Mouse (Mus musculus) brown adipose tissue, adult 24 weeks (tissue): Measurements from ENCODE around the gene Myg1. TPM values are rescaled to one million over a fixed set of nuclear protein-coding genes. Genes with fewer than 3 reads are reported as not detected.

Experiments
- H3K27ac ChIP-seq: fragments of 200-500 bp; replicated peaks from 2 replicates; pipeline ENCODE4 v1.5.1; 2012; ENCODE audit warnings: low read depth, mild to moderate bottlenecking, low read length
- H3K4me1 ChIP-seq: fragments of 200-500 bp; 2 replicates; pipeline ENCODE4 v1.6.1; 2012; ENCODE audit warnings: low read length, mixed read lengths; ENCODE audit not compliant: control insufficient read depth, insufficient read depth, insufficient read length
- H3K4me3 ChIP-seq: fragments of 200-500 bp; 2 replicates; pipeline ENCODE4 v1.5.1; 2012; ENCODE audit warnings: low read depth, mild to moderate bottlenecking, low read length, moderate library complexity; ENCODE audit not compliant: insufficient read depth
- polyA plus RNA-seq: library from polyadenylated mRNA; stranded (reverse); fragments of >200 nt; gene quantifications from 2 replicates; pipeline ENCODE4 v1.2.4, GENCODE M21; 2012; ENCODE audit not compliant: missing spikeins, insufficient read depth, insufficient read length

Myg1 gene
- polyA plus RNA-seq, 1 experiment = 35.9 TPM

DNA sequence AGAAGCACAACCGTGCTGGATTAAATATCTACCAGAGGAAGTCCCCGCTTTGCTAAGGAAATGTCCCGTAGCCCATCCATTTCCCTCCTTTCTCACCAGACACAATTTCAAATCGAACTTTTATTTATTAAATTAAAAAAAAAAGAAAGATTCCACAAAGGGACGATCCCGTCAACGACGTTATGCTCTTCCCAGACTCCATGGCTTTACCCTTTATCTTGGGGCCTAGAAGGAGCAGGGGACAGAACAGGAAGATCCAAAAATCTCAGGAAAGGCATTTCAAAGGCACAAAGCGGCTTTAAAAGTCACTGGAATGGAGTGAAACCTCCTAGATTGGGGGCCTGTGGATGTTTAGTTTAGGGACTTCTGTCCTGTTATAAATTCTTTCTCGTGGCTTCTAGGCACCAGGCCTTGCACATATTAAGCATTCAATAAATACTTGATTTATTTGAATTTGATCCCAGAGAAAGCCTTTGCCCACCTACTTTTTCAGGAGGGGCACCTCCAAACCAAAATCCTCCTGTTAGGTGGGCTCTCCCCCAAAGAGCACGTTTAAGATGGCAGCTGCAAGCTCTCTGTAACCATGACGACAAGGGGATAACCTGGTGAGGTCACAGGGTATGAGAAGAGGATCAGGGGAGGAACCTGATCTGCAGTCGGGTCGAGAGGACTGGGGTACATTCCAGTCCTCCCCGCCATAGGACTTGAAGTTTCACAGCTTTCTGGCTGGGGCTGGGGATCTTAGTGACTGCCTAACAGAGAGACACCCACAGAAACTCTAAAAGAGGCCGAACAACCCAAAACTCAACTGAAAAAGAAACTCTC lies 25.2 kb downstream of the Myg1 start:
- Histone ChIP-seq H3K4me1 (peaks cover 5% of the 10 kb centered on the region; the same call in 1 of the 2 replicates), H3K4me3 (no peak overlapping the region), H3K27ac (no peak overlapping the region)

DNA sequence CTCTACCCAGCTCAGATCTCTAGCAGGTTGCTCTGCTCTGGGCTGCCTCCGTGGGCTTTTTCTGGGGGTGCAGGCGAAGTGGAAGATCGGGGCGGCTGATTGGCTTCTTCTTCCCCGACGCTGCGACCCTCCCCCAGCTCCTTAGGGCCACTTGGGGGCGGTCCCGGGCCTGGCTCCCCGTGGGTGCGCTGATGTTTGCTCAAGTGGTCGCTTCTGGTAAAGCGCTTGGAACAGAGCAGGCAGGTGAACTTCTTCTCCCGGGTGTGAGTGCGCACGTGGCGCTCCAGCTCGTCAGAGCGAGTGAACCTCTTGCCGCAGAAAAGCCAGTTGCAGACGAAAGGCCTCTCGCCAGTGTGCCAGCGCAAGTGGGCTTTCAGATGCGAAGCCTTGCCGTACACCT lies 26.6 kb downstream of the Myg1 start:
- H3K27ac ChIP-seq = no peak overlapping the region
- peaks cover 5% of the 10 kb centered on the region; the same call in 1 of the 2 replicates for H3K4me1 ChIP-seq
- H3K4me3 ChIP-seq = no peak overlapping the region

DNA sequence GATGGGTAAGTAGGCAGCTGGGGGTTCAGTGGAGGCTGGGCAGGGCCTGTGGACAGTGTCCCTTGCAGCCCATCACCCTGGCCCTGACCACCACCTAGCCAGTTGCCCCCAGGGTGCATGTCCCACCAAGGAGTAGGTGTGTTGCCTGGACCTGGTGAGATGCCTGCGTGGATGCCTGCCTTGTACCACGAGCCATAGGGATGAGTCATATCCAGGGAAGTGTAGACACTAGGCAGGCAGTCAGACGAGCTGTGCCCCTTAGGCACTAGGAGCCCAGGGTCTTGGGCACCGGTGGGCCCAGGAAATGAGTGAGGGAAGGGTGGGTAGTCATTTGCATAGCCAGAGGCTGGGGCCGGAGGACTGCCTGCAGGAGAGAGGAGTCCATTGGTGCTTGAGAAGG lies 27.3 kb downstream of the Myg1 start:
- Histone ChIP-seq H3K27ac (no peak overlapping the region), H3K4me3 (no peak overlapping the region), H3K4me1 (peaks cover 5% of the 10 kb centered on the region; the same call in 1 of the 2 replicates)

DNA sequence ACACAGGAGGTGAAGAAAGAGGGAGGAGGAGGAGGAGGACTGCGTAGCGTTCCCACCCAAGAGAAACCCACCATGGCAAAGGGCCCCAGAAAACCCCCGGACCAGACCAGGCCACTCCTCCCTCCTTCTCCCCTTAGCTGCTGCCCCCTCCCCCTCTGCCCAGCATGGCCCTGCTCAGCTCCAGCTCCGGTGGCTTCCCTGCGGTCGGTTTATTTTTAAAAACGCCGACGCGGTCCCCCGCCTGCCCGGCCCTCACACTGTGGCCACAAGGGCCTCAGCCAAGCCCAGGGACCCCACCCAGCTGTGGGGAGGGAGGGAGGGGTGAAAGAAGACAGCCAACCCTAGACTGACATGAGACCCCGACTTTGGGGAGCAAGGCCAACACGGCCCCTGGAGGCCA lies 31.1 kb downstream of the Myg1 start:
- no peaks in the 10 kb centered on the region for H3K4me1 ChIP-seq
- no peak overlapping the region for H3K4me3 ChIP-seq
- H3K27ac ChIP-seq = no peak overlapping the region

DNA sequence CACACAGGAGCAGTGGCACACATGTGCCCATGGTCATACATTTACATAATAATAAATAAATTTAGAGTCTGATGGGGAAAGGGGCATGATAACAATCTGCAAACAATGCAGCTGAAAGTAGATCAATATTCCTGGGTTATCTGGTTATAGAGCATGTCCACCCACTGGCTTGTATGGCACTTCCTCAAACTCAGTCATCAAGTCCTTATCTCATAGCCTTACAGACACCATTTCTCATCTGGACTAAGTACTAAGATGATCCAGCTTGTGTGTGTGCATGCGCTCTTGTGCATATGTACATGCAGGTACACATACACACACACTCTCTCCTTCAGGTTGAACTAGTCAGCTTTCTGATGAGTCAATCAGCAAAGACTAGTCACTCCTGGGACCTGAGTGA lies 33.2 kb downstream of the Myg1 start:
- no peak overlapping the region for H3K27ac ChIP-seq
- no peak overlapping the region for H3K4me3 ChIP-seq
- no peaks in the 10 kb centered on the region for H3K4me1 ChIP-seq

DNA sequence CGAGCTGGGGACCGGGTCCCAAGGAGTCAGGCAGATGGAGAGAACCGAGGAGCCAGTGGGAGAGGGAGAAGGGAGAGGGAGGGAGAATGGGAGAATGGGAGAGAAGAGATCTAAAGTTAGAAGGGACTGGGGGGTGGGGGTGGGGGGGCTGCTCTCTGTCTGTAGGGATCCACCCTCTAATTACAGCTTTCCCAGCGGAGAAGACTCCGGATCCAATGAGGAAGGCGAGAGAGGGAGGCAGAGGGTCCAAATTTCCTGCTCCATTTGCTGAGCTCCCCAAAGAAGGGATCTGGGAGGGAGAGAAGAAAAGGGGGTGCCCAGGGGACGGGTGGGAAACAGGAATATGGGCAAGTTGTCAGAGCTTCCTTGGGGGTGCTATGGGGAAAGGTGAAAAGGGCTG lies 34.7 kb downstream of the Myg1 start:
- H3K4me3 ChIP-seq = no peak overlapping the region
- H3K27ac ChIP-seq = no peak overlapping the region

DNA sequence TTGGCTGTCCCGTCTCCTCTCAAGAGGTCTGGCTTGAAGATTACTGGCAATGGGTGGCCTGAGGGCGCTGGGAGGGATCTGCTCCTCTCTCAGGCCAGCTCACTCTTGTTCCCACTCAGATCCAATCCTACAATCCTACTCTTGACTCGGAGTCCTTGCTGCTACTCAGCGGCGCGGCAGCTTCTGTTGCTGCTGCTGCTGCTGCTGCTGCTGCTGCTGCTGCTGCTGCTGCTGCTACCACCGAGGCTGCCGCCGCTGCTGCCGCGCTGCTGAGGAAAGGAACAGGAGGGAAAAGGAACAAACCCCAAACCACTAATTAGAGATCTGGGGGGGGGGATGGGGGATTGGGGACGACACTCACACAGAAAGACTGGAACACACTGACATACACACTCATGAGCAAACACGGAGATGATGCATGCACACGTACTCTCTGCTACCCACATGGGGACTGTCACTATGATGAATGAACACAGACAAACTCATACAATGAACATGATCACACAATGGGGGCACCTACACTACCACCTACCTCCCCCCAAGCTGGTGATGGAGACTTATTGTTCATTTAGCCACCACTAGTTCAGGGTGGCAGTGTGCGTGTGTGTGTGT lies 35.3 kb downstream of the Myg1 start, which contains the start of gene Sp7:
TSS of gene Sp7 (minus strand) at position 450 of the 612 bp plus-strand sequence.
- Histone ChIP-seq H3K27ac (no peak within 1 kb of the TSS), H3K4me1 (no peaks in the 10 kb centered on the region; the same call in 1 of the 2 replicates), H3K4me3 (no peak within 1 kb of the TSS)

More for the DNA sequence above, 34.7 kb downstream of the Myg1 start:
- H3K4me1 ChIP-seq = no peaks in the 10 kb centered on the region; the same call in 1 of the 2 replicates

DNA sequence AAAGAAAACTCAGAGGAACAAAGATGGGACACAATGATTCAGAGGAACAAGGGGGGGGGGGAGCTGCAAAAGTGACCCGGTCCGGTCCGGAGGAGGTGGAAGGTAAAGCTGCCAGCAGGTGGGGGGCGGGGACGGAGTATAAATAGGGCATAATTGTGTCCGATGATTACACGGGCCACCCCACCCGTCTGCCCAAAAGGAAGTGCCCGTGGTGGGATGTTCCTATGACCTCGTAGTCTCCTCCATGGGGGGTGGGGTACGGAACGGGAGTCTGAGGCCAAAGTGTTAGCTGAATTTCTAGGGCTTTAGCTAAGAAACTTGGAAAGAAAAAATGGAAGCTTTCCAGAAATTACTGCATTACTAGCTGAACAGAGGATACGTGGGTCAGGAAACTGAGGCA lies 38.5 kb downstream of the Myg1 start:
- H3K4me1 ChIP-seq = no peaks in the 10 kb centered on the region; the same call in 1 of the 2 replicates

DNA sequence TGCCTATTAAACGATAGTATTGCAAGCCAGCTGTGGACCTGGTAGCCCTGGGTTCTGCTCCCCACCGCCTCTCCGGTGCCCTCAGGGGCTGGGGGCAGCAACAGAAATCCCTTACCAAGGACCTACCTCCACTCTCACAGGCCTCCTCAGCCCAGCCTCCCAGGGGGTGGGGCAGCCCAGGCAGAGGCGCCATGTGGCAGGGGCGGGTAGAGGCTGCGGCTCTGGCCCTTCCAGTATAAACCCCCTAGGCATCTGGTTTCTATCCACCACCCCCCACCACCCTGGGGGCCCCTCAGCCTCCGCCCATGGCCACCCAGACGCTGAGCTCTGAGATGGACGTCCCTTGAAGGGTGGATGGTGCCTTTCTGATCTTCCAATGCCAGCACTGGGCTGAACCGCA lies 39.2 kb downstream of the Myg1 start:
- Histone ChIP-seq H3K27ac (no peak overlapping the region), H3K4me1 (no peaks in the 10 kb centered on the region; the same call in 1 of the 2 replicates)

More for the DNA sequence above, 38.5 kb downstream of the Myg1 start:
- no peak overlapping the region for H3K27ac ChIP-seq
- no peak overlapping the region for H3K4me3 ChIP-seq

DNA sequence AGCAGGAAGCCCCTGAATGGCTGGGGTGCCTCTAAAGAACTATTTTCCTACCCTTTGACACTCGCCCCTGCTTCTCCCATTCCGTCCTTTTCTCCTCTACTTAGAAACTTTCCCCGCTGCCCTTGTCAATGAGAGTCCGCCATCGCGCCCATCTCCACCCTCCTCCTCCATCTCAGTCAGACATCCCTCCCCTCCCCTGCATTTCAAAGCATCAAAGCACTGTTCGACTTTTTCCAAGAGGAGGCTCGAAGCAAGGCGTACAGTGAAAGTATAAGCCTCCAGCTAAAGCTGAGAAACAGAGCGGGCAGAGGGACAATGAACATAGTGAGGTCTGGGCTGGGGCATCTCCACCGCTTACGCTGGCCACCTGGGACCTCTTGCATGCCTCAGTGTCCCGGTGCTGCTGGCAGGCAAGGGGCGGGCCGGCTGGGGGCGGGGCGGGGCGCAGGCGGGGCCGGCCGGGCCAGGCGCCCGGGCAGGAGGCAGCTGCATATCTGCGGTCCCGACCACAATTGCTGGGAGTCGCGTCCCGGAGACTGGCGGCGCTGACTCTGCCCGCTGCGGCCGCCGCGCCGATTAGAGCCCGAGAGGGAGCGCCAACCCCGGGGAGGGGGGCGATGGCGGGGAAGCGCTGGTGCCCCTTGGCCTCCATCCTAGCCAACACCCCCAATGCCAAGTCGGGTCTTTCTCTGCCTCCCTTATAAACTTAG lies 45.1 kb downstream of the Myg1 start:
- H3K4me3 ChIP-seq = peak overlapping the region; percentile 76
- H3K27ac ChIP-seq = peak overlapping the region; percentile 77
- H3K4me1 ChIP-seq = peaks cover 3% of the 10 kb centered on the region; the same call in 1 of the 2 replicates

More for the DNA sequence above, 39.2 kb downstream of the Myg1 start:
- no peak overlapping the region for H3K4me3 ChIP-seq

DNA sequence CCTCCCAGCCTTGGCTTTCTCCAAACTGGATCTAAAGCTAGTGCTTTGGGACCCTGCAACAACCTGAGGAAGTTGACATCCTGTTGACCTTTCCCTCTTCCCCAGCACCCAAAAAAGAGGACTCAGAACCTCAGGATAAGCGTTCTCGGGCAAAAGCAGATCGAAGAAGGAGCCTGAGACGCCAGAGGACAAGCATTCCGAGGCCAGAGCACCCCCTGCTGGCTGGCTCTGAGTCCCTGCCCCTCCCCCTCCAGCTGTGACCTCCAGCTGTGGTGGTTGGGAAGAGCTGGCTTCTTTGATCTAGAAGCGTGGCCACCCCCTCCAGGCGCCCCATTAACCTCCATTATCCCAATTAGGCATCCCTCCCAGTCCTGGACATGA lies 45.6 kb downstream of the Myg1 start:
- Histone ChIP-seq H3K4me1 (peaks cover 3% of the 10 kb centered on the region; the same call in 1 of the 2 replicates), H3K4me3 (peak overlapping the region; percentile 76), H3K27ac (peak overlapping the region; percentile 77)

DNA sequence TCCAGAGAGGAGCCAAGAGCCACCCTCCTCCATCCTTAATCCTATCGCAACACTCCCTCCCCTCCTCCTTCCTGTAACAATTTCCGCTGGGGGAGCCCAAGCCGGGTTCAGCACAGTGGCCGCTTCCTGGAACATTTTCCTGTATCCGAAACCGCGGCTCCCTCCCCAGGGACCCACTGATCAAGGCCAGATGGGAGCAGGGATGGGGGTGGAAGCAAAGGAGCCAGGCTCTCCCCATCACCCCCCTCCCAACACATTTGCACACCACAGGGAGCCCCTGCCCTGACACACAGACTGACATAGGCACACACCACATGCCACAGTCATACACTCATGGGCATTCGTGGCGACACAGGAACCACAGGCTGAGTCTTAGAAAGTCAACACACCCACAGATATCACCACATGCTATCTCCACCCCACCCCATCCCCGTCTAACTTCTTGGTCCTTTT lies 46.3 kb downstream of the Myg1 start:
- Histone ChIP-seq H3K27ac (peak overlapping the region; percentile 92), H3K4me1 (peaks cover 3% of the 10 kb centered on the region; the same call in 1 of the 2 replicates), H3K4me3 (peak overlapping the region; percentile 76; the same call in 1 of the 2 replicates)

DNA sequence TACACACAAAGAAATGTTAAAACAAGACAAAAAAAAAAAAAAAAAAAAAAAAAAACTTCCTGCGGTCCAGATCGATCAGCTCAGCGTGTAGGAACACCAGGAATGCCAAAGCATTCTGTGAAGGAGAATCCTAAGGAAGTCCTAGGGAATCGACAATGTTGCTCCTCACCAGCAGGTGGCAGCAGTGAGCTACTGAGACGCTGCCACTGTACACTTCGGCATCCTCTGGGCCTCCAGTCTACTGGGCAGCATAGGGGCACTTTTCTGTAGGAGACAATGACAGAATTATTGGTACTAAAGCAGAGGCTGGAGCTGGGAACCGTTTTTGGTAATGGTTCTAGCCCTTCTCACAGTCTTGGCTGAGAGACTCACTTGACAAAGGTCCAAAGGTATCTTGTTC lies 50.1 kb downstream of the Myg1 start:
- no peak overlapping the region for H3K27ac ChIP-seq

DNA sequence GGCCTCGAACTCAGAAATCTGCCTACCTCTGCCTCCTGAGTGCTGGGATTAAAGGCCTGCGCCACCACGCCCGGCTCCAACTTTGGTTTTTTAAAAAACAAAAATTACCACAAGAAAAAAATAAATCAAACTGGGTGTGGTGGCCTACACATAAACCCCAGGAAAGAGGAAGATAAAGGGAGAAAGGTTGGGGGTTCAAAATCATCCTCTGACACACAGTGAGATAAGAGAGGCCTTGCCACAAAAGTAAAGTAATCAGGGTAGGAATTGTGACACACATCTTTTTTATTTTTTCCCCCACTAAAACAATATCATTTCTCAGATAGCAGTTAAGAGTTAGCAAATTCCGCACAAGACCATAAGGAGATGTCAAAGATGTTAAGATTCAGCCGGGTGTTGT lies 52.2 kb downstream of the Myg1 start:
- Histone ChIP-seq H3K4me3 (no peak overlapping the region), H3K4me1 (no peaks in the 10 kb centered on the region), H3K27ac (no peak overlapping the region)

More for the DNA sequence above, 50.1 kb downstream of the Myg1 start:
- Histone ChIP-seq H3K4me3 (no peak overlapping the region), H3K4me1 (peaks cover 3% of the 10 kb centered on the region; the same call in 1 of the 2 replicates)

DNA sequence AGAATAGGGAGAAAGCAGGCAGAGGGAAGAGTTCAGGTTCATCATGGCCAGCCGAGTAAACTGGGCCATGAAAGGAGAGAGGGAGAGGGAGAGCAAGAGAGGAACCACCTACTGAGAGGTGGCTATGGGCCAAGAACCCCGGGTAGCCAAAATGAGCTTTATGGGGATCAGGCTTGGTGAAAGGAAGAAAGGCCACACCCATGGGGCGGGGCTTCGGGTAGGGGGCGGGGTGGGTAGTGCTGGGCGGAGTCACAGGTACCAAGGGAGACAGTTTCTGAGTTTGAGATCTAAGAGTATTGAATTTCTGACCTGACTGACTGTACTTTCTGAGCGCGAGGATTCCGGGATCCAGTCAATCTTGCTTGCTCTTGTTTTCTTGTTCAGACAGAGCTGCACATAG lies 55.1 kb downstream of the Myg1 start:
- no peak overlapping the region for H3K27ac ChIP-seq
- H3K4me1 ChIP-seq = no peaks in the 10 kb centered on the region
- no peak overlapping the region for H3K4me3 ChIP-seq
